Mouse (Mus musculus): ENCODE results near the gene Plxna2.

DNA sequence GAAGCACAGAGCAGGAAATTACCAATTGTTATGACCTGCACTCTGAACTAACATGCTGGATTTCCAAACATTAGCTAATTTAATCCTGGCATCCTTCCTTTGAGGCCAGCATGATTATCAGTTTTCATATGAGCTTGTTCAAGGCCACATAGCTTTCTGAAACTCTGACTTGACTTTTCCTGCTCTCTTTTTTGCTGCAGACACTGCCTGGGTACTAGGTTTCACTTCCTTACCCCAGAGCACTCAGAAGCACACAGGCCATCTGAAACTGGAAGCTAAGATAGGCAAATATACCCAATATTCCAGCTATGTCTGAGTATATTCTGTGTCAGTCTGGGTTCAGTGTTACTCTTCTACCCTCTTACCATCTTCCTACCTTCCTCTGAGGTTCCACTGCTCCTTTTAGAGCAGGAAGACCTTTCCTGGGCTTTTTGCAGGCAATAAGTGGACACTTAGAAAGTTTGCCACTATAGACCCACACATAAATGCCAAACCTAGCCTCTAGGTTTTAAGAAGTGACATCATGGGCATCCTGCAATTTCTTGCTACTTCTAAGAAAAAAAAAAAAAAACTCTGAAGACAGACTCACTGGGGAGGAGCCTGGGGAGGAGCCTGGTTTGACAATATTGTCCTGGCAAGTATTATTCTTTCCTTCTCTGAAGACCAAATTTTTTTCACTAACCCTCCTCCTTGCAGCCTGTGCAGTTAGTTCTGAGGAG is 157.8 kb downstream of the Plxna2 start:
- TF ChIP-seq EP300 (IDR thresholded peaks at IDR 0.05; ENCODE audit: low read depth in 1 of 2, low read length in 2 of 2) (no peak), MAFK (IDR thresholded peaks at IDR 0.05; ENCODE audit: borderline replicate concordance, low read depth, low read length) (no peak), POLR2AphosphoS2 (IDR thresholded peaks at IDR 0.05; ENCODE audit: low read length) (no peak), KAT2A (conservative IDR thresholded peaks at IDR 0.05; ENCODE audit: low read depth, low read length) (no peak), GATA1 (IDR thresholded peaks at IDR 0.05; ENCODE audit: low read depth, low read length) (no peak), CTCF (IDR thresholded peaks at IDR 0.05 in 2 of 3, conservative IDR thresholded peaks at IDR 0.05 in 1 of 3; ENCODE audit: control insufficient read depth in 1 of 3, insufficient read depth in 1 of 3, low read depth in 2 of 3, low read length in 3 of 3, poor library complexity in 1 of 3, severe bottlenecking in 1 of 3) (no peak), ZMIZ1 (IDR thresholded peaks at IDR 0.05; ENCODE audit: low read depth, low read length) (no peak), HCFC1 (IDR thresholded peaks at IDR 0.05; ENCODE audit: low read depth, low read length) (no peak), MAX (IDR thresholded peaks at IDR 0.05; ENCODE audit: low read length) (no peak), NELFE (IDR thresholded peaks at IDR 0.05; ENCODE audit: low read depth, low read length) (no peak)

All from MEL (cell line).